Mouse (Mus musculus): Measurements from ENCODE around the gene Hid1. TPM values are rescaled to one million over a fixed set of nuclear protein-coding genes. Genes with fewer than 3 reads are reported as not detected.

Gene Hid1
- total RNA-seq, 2 experiments from 2014 or later = not detected

DNA sequence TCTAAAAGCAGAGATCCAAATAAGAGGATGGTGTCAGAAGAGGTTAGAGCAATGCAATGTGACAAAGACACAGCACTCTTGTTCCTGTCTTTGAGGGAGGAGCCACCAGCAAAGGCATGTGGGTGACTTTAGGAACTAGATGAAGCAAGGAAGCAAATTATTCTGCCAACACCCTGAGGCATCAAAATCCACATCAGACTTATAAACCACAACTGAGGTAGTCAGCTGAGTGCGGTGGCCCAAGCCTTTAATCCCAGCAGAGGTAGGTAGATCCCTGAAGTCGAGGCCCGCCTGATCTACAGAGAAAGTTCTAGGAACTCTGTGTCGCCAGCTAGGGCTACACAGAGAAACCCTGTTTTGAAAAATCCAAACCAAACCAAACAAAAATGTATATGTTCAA is 9.7 kb upstream of the Hid1 start:
- ATAC-seq (replicated peaks; ENCODE audit: poor library complexity, severe bottlenecking) = no peak

DNA sequence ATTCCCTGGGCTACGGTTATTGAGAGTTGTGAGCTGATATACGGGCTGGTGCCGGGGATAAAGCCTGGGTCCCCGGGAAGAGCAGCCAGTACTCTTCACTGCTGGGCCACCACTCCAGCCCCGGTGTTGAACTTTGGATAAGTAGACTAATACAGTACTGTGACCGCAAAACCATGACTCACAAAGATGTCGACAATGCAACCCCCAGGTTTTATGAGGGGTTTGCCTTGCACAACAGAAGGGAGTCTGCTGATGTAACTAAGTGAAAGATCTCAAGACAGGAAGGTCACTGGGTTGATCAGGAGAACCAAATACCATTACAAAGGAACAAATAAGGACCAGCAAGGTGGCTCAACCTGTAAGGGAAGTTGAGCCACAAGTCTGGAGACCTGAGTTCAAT is 9.2 kb upstream of the Hid1 start:
- ATAC-seq (replicated peaks; ENCODE audit: poor library complexity, severe bottlenecking) = peak; percentile 31

DNA sequence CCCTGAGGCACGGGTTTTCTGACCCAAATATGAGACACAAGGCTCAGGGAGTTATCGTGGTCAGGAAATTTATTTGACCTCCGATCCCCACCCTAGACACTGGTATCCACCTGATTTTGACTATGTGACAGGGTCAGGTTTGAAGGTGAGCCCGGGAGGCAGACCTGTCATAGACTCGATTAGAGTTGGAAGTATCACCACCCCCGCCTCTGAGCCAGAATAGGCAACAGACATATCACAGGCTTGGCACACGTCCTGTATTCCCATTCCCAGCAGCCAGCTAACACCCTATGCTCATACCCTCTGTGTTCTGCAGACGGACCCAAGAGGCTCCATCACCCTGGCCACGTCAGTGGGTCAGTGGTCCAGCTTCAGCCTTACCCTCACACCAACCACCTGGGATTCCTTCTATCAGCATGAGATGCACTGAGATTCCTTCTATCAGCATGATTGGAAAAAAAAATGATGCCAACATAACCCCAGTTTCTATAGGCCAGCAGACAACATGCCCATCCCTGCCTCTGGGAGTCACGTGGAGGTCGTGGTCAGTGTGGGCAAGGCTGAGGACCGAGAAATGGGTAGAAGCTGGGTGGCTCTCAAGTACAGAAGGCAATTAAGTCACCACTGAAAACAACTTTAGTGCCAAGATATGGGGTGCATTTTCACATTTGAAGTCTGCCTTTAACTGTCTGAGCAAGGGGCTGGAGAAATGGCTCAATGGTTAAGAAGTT is 7.3 kb upstream of the Hid1 start:
- no peak for ATAC-seq (replicated peaks; ENCODE audit: poor library complexity, severe bottlenecking)

DNA sequence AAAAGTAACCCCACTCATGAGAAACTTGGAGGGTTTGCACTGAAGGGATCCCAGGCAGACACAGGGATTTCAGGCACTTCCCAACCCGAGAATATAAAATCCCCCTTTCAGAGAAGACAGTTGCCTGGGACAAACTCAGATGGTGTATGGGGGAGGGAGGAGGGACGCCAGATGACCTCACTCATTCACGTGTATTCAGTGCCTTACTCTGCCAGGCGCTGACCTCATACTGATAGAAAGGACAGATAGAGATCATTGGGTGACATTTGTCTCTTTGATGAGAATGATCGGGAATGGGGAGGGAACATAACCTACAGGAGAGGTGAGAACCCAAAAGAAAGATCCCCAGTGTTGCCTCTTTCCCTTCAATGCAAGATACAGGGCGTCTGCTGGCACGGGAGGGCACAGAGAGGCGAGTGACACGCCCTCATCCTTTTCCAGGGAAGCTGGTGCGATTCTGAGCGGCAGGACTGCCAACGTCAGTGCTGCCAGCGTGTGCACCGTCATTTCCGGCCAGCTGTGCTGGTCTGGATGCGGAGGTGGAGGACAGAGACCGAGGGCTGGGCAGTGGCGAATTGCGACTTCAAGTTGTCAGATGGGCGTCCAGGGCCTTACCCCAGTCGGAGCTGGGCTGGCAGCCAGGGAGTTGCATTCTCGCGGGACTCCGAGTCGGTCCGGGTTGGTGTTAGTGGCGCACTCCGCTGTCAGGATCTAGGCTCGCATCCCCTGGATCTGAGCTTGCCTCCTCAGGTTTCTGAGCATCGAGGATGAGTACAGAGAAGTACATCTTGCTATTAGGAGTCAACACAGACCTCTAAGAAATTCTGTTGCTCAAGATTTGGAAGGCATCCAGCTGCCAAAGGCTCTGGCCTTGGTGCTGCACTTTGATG is 6.5 kb upstream of the Hid1 start:
- ATAC-seq (replicated peaks; ENCODE audit: poor library complexity, severe bottlenecking) = peak; percentile 70

DNA sequence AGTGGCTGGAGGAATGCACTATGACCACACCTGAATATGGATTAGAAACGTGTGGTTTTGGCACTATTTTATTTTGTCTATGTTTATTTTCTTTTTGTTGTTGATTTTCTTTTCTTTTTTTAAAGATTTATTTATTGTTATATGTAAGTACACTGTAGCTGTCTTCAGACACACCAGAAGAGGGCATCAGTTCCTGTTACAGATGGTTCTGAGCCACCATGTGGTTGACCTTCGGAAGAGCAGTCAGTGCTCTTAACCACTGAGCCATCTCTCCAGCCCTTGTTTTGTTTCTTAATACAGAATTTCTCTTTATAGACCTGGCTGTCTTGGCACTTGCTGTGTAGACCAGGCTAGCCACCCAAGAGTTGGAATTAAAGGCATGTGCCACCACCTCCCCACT is 5.2 kb upstream of the Hid1 start:
- no peak for ATAC-seq (replicated peaks; ENCODE audit: poor library complexity, severe bottlenecking)

DNA sequence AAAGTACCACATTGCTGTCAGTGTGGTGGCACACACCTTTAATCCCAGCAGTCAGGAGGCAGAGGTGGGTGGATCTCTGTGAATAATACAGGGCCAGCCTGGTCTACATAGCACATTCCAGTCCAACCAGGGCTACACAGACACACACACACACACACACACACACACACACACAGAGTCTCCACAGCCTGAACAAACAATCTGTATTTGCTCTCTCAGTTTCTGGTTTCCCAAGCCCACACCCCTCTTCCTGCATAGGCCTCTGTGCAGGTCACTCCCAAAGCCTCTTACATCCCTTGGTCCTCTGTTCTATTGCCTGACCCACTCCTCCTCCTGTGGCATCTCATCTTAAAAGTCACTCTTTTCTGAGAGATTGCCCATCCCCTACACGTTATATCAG is 4.5 kb upstream of the Hid1 start:
- ATAC-seq (replicated peaks; ENCODE audit: poor library complexity, severe bottlenecking) = no peak

DNA sequence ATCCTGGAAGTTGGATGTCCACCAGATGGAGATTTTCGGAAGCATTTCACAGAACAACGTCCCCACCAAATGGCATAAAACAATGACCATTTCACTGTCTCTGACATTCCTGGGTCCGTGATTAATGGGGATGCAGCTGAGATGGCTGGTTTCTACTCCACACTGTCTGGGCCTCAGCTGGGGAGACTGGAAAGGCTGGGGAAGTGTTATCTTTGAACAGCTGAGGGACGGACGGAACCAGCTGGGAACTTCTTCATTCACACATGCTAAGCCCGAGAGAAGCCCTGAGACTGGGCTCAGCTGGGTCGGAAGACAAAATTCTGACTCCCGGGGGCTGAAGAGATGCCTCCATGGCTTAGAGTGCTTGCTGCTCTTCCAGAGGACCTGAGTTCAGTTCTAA is 3.8 kb upstream of the Hid1 start:
- no peak for ATAC-seq (replicated peaks; ENCODE audit: poor library complexity, severe bottlenecking)

DNA sequence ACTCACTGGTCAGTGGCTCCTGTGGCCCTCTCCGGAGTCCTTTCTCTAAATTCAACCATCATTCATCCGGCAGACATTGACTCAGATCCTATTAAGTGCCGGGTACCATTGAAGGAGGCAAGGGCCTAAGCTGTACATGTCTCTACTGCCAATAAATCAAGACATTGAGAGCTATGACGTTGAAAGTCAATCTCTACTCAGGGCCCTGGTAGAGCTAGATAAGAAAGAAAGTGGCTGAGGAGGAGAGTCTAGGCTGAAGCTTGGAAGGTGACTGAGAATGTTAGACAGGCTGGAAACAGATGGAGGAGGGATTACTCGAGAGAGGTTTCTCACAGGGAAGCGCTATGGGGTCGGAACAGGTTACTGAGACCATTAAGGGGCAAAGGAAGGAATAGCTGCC is 2.8 kb upstream of the Hid1 start:
- ATAC-seq (replicated peaks; ENCODE audit: poor library complexity, severe bottlenecking) = no peak

DNA sequence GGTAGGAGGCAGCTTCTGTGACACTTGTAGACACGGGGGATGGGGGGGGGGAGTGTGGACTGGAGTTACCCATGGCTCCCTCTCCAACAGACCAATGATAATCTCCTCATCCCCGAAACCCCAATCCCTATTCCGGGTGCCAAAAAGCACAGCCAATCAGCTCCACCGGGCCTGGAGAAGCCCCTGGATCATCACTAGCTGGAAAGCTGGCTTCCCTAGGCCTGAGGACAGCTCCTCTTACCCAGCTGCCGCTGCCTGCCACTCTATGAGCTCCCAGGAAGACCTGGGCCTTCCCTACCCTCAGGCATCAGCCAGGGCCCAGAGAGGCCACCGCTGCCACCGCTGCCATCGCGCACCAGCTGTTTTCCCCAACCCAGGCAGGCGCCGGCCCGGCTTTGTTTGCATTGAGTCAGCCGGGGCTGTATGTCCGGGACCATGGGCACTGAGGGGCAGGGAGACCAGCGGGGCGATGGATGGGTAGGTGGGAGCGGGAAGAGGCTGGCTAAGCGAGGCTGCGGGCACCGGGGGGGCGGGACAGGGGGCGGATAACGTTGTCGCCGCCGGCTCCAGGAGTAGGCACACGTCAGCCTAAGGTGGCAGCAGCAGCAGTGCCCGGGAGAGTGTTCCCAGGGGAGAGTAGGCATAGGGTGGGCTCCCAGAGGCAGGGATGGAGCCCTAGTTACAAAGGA is 706 bp downstream of the Hid1 start:
- ATAC-seq (replicated peaks; ENCODE audit: poor library complexity, severe bottlenecking) = peak; percentile 20; the same call in 1 of the 2 replicates

DNA sequence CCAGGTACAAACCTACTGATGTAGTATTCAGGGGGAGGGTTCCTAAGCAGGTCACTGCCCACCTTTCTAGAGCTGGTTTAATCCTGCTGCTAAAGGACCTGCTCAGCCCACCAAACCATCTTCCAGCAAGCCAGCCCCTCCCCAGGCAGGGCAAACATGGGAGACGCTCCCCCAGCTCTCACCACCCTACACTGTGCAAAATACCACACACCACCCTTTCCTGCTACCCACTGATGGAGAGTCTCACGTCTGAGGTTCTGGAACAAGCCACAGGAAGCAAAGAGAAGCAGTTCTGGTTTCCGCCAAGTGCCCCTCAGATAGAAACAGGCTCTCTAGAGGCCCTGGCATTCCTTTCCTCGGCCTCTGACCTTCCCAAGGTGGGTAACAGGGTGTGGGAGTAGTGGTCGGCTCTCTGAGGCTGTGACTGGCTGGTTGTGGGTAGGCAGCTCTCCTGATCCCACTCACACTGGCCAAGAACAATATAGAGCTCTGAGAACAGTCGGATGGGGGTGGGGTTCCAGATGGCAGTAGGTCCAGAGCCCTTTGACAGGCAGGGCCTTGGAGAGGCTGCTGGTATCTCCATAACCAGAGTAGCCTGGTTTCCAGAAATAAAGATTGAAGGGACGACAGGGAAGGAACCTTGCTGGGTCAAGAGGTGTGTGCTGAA is 1.4 kb downstream of the Hid1 start:
- no peak for ATAC-seq (replicated peaks; ENCODE audit: poor library complexity, severe bottlenecking)

DNA sequence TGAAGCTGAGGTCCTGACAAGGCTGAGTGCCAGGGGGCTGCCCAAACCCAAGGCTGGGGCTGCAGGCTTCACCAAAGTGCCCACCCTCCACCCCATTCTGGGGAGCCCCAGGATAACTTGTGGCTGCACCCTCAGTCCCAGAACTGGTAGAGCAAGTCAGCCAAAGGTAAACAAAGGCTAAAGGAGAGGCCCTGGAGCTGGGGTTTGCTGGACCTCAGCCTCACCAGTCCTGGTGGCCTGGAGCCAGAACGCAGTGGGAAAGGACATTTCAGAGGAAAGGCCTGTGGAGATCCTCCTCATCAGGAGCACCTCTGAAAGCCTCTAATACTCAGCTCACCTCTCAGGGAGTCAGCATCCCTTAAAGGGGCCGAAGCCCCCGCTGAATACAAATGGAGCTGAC is 3.4 kb downstream of the Hid1 start:
- no peak for ATAC-seq (replicated peaks; ENCODE audit: poor library complexity, severe bottlenecking)

DNA sequence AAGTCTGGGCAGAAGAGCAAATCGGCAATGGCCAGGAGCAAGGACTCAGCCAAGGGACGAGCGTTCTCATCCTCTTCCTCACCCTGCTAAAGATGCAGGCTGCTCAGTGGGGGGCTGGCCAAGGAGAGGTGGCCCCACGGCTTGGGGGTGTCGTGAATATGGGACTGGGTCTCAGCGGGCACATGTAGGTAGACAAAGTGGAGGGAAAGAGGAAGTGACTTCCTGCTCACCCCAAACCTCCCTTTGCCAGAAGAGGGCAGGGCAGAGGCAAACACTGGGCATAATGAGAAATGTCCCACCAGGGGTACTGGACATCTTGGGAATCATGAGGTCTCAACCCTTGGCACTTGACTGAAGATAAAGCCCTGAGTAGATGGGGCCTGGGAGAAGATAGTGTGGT is 7.8 kb downstream of the Hid1 start:
- peak; percentile 69 for ATAC-seq (replicated peaks; ENCODE audit: poor library complexity, severe bottlenecking)

DNA sequence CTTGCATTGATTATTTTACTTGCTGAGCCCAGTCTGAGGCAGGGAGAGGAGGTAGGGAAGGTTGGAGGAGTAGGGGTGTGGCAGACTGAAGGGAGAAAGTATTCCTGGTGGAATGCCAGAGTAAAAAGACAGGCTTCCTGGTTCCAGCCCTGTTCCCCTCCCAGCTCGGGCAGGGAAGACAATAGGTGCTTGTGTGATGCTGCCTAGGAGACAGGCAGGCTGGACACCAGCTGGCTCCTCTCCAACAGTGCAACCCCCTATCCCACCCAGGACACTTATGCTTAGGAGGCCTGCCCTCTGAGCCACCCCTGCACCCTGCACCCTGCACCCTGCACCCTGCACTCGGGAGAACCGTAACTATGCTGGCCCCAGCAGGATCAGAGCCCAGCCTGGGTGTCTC is 8.3 kb downstream of the Hid1 start:
- peak; percentile 17 for ATAC-seq (replicated peaks; ENCODE audit: poor library complexity, severe bottlenecking)

DNA sequence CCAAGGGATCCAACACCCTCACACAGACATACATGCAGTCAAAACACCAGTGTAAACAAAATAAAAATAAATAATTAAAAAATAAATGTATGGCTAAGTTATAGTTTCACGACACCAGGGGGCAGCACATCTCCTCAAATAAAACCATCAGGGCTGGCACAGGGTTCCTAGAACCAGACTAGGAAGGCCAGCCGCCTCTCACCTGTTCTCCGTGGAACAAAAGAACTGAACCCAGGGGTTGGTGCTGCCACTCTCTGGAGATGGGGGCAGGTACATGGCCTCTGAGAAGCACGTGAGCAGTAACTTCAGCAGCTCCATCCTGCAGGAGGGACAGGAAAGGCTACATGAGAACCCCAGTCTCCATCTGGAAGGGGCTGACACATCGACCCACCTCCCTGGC is 9.1 kb downstream of the Hid1 start:
- peak; percentile 33; the same call in 1 of the 2 replicates for ATAC-seq (replicated peaks; ENCODE audit: poor library complexity, severe bottlenecking)

DNA sequence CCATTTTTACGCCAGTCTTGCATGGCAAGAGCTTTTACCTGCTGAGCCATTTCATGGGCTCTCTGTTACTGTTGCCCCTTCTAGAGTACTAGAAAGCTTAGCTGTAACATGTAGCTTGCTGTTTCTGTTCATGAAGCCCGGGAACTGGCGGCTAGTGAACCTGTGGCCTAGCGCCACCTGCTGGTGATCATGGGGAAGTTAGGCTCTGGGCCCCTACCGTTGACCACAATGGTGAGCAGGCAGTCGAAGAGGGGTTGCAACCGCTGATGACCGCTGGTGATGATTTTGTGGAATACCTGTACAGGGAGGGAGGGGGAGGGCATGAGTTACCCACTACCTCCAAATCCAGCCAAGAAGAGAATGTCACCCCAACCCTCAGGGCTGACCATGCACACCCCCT is 13.4 kb downstream of the Hid1 start:
- peak; percentile 75 for ATAC-seq (replicated peaks; ENCODE audit: poor library complexity, severe bottlenecking)

DNA sequence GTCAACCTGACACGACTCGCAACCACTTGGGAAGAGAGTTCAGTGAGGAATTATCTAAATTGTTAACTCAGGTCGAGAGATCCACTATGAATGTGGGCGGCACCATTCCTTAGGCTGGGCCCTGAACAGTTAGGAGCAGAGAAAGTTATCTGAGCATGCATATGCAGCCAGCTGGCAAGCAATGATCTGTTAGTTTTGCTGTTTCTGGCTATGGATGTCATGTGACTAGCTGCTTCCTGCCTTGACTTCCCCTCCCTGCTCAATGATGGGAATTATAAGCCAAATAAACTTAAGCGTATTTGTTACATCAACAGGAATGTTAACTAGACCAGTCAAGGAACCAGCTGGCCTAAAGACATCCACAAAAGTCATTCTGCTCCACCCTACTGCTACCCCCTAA is 14.2 kb downstream of the Hid1 start:
- no peak for ATAC-seq (replicated peaks; ENCODE audit: poor library complexity, severe bottlenecking)

DNA sequence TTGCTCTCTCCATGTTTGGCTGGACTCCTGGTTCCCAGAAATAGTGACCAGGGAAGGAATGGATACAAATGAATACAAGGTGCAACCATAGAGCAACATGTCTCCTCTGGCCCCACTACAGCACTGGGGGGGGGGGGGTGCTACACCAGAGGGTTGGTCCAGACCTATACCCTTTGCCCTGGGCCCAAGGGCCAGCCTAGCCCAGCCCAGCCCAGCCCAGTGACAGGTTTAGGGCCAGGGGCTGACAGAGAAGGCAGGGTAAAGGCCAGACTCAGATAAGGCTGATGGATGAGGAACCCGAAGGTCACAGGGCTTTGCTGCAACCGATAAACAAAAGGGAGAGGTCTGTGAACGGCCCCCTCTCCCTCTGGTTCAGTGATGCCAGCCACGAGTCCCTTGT is 17.6 kb downstream of the Hid1 start:
- ATAC-seq (replicated peaks; ENCODE audit: poor library complexity, severe bottlenecking) = no peak

DNA sequence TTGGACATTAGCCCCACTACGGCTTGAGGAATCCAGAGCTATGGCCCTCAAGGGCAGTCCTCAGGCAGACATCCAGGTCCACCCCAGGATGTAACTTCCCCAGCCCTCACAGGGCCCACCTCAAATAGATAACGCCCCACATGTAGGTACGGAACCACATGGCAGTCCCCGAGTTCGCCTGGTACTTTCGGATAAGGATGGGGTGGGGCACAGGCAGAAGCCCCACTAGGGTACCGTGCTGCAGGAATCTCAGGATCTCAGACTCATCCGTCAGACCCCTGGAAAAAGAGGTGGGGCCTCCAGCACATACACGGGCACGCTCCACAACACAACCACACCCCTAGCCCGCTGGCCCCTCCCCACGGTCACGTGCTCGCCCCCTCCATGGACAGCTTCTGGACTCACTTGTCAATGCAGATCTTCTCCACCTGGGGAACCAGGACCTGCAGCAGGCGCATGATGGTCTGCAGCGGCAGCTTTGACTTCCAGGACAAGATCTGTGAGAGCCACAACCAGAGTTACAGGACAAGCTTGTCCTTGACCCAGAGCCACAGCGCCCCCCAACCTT is 18.8 kb downstream of the Hid1 start:
- ATAC-seq (replicated peaks; ENCODE audit: poor library complexity, severe bottlenecking) = no peak

DNA sequence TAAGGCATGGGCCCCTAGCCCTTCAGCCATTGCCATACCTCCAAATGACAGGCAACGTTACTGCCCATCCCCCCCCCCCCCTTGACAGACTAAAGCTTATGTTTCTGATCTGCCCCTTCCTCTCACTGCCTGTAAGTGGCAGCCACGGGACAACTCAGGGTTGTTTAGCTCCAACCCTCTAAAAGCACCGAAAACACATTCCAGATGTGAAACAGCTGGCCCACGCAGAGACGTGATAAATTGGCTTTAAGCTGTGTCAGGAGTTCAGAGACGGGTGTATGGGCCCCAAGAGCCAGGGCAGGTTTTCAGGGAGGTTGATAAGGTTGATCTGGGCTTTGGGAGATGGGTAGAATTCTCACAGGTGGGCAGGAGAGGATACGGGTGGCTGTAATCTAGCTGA is 22.0 kb downstream of the Hid1 start:
- no peak for ATAC-seq (replicated peaks; ENCODE audit: poor library complexity, severe bottlenecking)

DNA sequence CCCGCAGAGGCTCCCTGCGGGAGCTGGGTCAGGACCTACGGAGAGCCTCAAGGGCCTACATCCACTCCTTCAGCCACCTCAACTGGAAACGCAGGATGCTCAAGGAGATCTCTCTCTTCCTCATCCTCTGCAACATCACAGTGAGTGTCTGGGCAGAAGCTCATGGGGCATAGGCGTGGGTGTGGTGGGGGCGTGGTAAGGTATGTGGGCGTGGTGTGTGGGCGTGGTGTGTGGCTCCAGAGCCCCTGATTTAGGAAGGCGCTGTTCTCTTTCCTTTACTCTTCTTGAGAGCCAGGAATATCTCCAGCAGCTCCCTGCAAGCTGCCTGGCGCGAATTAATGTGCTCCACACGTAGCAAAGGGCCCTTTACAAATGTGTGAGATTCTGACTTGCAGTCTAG is 22.6 kb downstream of the Hid1 start:
- ATAC-seq (replicated peaks; ENCODE audit: poor library complexity, severe bottlenecking) = peak; percentile 87
